Mouse (Mus musculus): ENCODE results near the gene Hdac4.
A peak's percentile ranks its signal among the peaks of the same experiment; 100 is the strongest.

Hdac4 gene

DNA sequence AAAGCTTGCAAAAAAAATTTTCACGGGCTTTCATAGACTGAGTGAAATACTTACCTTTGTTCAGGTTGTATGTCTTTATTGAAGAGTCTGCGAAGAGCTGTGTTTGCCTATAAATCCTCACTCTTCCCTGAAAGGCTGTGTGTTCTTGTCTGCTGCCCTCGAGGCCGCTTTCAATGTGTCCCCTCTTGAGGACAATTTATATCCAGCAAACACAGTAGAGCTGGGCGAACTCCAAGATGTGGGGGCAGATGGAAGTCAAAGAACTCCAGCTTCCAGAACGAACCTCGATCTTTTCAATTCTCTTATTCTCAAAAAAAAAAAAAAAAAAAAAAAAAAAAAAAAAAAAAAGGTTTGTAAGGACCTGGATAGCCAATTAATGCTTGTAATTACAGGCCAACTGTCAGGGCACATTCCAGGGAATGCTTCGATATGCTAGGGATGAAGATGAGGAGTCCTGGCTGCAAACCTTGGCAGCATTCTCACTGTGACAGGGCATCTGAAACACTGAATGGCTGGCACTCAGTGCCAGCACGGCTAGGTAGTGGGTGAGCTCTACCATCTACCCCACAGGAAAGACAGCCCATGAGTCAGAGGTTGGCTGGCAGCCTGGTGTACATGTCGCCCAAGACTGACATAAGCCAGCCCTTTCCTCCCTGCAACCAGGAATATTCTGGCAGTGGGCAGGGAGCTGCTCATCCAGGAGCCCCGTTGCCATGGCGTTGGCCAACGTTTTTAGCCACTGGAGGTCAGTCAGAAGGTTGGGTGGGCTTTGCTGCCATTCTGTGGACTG is at the start of gene Hdac4:
Hdac4 (minus strand) TSS at position 340 of the 790 bp plus-strand sequence.
- ATAC-seq (ENCODE audit: low TSS enrichment): peak; percentile 93

DNA sequence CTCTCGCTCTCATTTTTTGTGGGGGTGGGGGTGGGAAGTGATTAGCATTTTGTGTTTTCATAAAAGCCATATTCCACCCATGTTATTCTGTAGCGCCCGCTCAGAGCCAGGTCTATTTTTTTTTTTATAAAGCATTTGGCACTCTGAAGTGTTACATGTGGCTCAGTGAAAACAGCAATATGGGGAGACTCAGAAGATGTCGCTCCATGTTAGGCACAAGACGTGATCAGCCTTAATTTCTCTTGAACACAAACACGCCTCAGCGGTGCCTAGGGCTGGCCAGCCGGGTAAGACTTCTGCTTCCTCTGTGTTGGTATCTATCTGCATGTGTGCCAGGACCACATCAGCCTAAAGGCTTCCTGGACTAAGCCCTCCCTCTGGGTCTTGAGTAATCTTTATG is 48.0 kb upstream of the Hdac4 start:
- ATAC-seq (ENCODE audit: low TSS enrichment): no peak

DNA sequence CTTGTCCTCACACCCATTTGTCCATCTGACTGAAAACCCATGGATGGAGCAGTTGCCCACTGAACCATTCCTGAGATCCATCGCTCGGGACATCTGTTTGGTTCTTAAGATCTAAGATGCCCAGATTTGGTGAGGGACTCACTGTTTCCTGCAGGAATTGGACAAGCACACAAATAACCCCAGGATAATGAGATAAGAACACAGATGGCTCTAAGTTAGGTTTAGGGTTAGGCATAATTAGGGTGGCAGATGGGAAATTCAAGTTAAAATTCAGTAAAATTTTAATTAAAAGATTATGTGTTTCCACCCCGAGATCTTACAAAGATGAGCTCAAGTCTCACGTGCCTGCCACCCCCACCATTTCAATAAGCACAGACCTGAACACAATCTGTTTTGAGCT is 44.6 kb upstream of the Hdac4 start:
- ATAC-seq (ENCODE audit: low TSS enrichment): no peak

DNA sequence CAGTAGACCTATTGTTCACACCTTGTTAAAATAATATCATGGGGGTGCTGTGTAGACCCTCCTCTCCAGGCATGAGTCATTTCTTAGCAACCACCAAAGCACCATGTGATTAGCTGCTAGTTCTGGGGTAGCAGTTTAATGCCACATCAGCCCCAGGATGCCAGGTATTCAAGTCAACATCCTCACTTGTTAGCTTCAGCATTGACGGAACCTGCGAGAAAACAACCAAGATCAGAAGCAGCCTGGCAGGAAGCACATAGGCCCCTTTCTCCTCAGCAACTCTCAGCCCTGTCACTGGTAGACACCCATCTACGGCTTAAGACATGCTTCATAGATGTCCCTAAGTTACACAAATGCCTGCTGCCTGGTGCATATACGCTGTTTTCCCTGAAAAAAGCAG is 40.1 kb upstream of the Hdac4 start:
- ATAC-seq (ENCODE audit: low TSS enrichment): no peak

DNA sequence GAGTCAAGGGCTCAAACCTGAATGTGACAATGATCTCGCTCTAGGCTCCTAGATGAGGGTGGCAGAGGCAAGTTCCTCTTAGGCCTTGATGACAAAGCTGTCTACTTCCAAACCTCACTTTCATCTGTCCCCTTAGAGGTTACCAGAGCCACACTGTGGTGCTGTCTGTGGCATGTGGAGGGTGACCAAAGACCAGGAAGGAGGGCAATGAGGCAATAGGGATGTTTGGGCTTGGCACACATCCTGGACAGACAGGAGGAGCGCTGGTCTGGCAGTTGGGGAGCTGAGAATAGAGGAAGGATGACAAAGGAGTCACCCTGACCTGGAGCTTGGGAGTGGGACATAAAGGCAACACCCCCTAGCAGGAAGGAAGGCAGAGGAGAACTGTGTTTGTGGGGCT is 29.8 kb upstream of the Hdac4 start:
- ATAC-seq (ENCODE audit: low TSS enrichment): no peak

DNA sequence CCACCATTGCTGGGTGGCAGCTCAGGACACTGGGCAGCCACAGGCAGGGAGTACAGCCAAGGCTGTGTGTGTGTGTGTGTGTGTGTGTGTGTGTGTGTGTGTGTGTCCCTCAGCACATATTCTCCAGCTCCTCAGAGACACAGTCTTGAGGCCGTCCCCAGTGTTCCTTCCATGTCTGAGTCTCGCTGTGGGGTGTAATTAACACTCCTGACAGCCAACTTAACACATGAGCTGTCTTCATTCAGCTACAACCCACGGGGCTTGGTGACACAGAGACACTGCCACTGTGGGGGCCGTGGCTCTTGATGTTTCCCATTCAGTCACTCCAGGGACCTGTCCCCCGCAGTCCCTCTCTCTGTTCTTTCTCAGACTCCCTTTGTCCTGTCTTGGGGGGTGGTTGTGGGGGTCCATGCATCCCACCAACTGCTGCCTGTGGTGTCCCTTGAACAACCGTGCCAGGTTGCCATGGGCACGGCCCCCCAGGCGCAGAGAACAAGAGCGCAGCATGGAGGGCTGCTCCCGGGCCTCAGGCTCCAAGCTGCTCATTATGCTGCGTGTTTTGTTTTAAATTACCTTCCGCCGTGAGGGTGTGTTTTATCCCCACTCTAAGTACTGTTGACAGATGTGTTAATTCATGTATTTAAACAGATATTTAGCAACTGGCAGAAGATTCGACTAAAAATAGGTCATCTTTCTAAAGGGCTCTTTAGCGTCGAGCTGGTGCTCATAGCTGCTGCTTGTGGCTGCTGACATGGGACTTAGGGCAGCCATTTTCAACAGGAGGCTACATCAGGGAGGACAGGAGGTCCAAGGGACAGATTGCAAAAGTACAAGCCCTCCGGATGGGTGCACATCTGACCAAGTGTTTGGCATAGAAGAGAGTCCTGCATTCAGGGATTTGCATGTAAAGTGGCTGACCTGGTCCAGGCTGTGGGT is 28.7 kb upstream of the Hdac4 start:
- ATAC-seq (ENCODE audit: low TSS enrichment): peak; percentile 92

DNA sequence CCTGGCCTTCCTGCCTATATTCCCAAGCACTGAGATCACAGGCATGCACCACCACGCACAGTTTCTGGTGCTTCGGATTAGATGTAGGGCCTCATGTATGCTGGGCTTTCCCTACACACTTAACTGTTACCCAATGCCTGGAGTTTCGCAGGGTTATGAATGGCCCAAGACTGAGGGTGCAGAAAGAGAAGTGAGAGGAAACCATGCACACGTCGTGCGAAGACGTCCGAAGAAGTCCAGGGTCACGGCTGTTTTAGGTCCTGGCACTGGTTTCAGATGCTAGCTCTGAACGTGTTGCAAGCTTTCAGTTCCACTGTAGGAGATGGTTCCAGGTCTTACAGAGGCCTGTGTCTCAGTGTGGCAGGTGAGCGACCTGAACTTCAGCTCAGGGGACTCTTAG is 21.2 kb upstream of the Hdac4 start:
- ATAC-seq (ENCODE audit: low TSS enrichment): no peak

DNA sequence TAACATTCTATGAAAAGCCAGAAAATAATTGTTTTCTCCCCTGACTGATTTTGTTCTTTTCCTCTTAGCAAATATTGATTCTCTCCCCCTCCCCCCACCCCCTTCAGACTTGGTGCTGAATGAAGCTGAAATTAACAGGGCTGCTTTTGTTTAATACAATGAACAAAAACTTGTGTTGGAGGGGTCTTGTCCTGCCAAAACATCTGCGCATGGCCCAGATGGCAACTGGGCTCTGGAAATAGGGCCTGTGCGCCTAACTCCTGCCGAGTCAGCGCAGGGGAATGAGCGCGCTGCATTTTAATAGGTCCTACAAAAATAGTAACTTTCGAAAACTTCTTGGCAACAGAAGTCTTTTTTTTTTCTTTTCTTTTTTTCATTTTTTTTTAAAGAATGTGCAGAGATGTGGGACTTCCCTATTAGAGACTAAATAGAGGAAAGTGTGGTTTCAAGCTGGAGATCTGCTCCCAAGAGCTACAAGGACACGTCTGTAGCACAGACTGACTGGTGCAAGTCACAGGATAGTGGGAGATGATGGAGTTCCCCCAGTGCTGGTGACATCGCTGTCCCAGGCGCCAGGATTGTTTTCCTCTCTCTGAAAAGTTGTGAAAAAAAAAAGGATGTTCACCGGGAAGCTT is 20.6 kb upstream of the Hdac4 start:
- ATAC-seq (ENCODE audit: low TSS enrichment): peak; percentile 67; the same call in 1 of the 2 replicates

DNA sequence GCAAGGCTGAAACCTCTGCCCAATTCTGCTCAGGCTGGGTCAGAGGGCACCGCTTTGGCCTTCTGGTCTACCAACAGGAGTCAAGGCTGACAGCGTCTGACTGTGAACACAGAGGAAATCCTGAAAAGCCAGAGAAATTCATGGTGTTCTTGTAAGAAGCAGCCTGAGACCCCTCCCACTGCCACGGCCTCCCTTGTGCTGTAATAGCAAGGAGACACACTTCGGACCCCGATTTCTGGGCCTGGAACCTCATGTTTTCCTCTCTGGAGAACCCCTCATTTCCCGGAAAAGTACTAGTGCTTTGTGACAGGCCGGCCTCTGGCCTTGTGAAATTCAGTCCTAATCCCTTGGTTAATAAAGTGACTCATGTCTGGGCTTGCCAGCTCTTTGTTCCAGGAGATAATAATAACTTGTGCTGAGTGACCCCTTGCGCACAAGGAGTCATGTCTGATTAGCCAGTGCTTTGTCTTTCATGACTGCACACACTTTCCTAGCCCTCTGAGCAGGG is 19.7 kb upstream of the Hdac4 start:
- no peak for ATAC-seq (ENCODE audit: low TSS enrichment)

DNA sequence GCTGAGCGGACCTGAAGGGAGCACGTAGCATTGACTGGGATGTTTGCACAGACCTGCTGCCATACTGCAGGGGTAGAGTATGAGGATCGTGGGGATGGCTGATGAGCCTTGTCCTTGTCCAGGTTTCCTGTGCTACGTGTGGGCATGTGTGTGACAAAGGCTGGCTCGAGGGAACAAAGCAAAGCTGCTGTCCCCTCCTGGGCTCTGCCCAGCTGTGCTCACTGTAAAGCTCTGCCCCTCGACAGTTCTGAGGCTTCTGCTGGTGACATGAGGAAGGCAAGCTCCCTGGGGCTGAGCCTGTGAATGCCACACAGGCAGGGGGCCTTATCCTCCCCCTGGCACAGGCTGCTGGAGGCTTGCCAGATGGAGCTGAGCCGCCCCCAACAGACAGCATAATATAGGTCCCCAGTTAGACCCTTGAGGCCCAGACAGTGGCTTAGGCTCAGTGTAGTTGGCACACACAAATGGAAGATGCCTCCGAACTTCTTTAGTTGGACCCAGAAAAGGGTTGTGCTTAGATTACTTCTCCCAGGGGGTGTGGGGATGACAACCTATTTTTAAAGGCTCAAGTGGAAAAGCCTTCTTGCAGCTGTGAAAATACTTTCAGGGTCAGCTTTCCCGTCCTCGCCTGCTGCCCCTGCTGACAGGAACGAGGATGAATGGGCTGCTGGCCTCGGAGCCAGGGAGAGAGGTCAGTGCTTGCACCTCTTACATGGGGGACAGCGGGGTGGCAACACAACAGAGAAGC is 16.7 kb upstream of the Hdac4 start:
- no peak for ATAC-seq (ENCODE audit: low TSS enrichment)

DNA sequence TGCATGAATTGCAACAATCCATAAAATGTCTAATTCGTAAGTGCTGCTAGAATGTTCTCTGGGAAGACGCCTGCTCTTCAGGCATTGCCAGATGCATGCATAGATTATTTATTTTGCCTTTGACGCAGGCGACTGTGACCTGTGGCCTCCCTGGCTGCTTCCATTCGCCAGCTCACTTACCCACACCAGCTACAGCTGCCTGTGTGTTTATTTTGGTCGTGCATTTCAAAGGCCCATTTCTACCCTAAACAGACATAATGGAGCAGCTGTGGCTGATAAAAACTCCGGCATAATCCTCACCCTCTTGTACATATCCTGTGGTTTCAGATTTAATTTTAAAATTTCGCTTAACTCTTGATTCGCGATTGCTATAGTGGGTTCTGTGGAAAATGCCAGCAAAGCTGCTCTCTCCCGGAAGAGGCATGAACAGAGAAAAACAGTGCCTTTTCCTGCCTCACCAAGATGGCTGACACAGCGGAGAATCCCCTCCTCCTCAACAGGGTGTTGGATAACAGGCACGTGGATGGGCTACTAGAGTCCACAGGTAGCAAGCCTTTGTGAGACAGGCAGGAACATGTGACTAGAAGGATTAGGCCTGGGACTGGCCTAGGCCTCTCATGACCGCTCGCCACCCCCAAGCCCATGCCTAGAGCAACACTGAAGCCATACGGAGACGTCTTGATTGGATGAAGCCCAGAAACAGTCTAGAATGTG is 7.3 kb upstream of the Hdac4 start:
- ATAC-seq (ENCODE audit: low TSS enrichment): peak; percentile 23; the same call in 1 of the 2 replicates

DNA sequence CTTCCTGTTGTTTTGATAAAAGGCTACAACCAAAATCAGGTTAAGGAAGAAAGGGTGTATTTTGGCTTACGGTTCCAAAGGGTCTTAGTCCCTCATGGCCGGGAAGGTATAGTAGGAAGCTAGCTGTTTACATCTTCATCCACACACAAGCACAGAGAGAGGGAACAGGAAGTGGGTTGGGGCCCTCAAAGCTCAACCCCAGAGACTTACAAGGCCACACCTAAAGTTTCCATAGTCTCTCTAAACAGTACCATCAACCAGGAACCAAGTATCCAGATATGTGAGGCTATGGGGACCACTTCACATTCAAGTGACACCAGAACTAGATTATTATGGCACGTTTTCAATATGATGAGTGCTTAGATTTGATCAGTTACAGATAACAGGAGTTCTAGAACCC is 5.0 kb downstream of the Hdac4 start:
- no peak for ATAC-seq (ENCODE audit: low TSS enrichment)

DNA sequence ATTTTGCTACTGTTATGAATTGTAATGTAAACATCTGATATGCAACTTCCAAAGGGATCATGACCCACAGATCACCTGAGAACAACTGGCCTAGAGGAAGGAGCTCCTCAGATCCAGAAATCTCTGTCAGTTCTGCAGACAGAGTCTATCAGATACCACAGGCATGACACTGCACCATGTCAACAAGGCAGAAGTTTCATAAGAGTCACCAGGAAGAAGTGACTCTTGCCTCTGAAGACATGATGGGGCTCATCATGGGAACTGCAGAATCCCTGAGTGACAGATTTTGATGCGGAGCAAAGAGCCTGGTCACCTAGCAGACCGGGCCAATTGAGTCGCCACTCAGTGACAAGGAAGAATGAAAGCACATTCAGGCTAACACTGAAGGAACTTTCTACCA is 8.4 kb downstream of the Hdac4 start:
- ATAC-seq (ENCODE audit: low TSS enrichment): no peak

DNA sequence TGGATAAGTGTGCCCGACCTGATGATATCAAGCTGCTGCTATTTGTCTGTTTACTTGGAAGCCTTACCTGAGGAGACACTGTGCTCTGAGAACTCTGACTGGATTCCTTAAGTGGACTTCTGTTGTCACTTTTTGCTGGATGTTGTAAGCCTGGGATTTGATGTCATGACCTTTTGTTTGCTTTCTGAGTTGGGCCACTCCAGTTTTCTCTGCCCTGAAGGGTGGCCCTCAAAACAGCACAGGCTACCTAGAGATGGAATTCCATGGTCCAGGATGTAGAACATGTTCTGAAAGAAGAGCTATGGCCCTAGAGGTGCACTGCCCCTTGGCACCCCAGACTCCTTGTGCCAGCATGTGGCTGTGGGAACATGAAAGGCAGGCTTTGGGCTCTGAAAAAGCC is 10.9 kb downstream of the Hdac4 start:
- ATAC-seq (ENCODE audit: low TSS enrichment): no peak

DNA sequence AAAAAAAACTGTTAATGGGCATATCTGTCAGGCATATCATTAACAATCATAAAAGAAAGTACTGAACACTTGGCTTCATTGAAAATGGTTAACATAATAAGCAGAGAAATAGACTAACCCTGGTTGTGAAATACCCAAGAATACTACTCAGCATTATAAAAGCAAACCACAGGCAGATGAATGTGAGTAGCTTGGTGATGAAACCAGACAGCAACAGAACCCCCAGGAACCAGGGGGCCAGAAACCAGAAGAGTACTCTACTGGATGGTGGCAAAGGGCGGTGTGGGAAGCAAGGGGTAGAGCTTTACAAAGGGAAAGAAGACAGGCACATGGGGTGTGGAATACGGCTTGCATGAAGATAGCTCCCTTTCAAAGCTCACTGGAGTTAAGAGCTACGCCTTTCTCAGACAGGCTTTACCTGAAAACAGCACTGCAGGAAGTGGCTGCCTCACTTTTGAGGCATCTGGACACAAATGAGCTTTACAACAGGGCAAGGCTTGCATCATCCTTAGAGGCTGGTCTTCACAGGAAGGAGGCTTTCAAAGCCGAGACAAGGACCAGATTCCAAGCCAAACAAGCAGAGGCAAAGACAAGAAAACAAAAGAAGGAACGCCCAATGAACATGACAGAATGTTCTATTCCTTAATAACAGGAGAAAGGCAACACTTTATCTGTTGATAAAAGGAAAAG is 12.3 kb downstream of the Hdac4 start:
- ATAC-seq (ENCODE audit: low TSS enrichment): no peak

DNA sequence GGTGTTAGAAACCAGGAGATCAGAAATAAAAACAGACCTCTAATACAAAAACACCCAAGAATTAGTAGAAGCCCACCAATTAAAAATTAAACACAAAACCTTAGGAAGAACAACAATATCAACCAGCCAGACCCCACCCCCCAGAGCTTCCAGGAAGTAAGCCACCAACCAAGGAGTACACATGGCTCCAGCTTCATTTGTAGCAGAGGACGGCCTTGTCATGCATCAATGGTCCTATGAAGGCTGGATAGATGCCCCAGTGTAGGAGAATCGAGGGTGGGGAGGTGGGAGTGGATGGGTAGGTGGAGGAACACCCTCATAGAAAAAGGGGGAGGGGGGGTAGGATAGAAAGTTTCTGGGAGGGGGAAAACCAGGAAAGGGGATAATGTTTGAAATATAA is 13.5 kb downstream of the Hdac4 start:
- ATAC-seq (ENCODE audit: low TSS enrichment): no peak

DNA sequence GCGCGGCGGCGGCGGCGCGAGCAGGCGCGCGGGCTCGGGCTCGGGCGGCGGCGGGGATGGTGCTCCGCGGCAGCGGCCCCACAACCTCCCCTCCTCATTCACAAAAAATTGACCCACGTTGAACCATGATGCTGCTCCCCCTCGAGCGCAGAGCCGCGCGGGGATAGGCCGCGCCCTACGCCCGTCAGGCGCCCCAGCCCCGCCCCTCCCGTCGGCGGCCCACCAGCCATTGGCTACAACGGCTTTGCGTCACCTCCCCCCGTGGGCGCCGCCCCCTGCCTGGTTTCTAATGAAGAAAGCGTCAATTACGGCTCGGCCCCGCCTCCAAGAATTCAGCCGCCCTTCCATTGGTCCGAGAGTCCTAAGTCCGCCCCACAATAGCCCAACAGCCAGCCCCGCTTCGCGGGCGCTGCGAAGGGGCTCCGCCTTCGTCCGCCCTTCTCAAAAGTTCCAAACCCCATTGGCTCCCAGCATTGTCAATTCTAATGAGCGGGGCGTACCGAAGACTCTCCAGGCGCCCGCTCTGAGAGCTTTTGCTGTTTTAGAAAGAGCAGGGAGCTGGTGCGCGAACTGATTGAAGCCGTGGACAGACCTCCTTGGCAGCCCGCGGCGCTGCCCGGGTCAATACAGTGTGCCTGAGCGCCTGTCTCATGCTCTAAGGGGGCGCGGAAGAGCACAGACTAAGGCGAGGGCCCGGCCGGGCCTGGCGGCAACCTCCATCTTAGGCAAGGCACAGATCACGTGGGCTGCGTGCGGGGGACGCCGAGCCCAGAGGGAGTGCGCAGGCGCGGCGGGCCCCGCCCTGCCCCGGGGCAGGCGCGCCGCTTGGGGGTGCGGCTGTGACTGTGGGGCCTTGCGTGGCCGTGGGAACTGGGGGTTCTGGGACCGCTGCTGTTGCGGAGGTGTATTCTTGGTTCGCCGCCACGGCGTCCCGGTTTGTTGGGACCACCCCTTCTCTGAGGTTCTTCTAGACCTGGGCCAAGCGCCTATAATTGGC is 15.1 kb downstream of the Hdac4 start:
- peak; percentile 87 for ATAC-seq (ENCODE audit: low TSS enrichment)

DNA sequence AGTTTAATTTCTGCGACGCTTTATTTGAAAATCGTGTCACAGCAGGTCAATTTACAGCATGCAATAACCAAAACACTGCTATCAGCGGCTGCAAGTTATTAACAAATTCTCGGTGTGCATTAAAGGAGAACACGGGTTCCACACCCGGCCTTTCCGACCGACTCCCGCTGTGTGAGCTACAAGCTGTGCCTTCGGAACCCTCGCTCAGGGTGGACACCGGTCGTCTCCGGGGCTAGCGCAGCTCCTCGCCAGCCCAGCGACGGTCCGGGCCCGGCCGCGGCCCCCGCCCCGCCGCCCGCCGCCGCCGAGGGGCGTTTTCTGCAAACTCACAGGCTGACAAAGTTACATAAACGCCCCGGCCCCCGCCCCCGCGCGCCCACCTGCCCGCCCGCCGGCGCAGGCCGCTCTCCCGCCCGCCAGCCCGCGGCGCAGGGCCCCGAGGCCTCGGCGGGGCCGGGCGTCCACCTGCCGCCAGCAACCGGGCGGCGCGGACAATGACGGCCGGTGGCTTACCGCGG is 16.0 kb downstream of the Hdac4 start:
- no peak for ATAC-seq (ENCODE audit: low TSS enrichment)

DNA sequence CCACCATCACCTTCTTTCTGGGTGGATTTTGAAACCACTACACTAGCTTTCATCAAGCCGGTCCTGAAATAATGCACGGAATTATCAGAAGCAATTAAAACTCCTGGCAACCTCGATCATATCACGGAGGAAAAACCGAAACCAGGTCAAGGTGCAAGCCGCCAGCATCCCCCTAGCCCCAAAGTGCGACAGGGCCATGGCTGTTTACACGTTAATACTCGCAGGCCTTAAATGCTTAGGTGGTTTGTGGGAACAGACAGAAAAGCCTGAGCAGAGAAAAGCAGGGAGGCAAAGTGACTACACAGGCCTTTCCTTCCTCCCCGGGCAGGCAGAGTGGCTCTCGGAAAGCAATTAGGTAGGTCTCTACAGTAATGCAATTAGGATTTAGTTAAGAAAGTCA is 16.4 kb downstream of the Hdac4 start:
- ATAC-seq (ENCODE audit: low TSS enrichment): no peak
